Mouse (Mus musculus) lung, adult 2 months (tissue): ENCODE results near the gene Ogdh.

ENCODE experiments used
- CTCF ChIP-seq: fragments of 200-500 bp; IDR thresholded peaks from 2 replicates; pipeline ENCODE4 v1.5.1; 2011; ENCODE audit warnings: mild to moderate bottlenecking, low read length, control low read depth; ENCODE audit not compliant: insufficient read depth
- POLR2A ChIP-seq: fragments of 200-500 bp; IDR thresholded peaks from 2 replicates; pipeline ENCODE4 v1.6.1; 2011; ENCODE audit warnings: low read depth, mild to moderate bottlenecking, control low read depth, low read length, borderline replicate concordance; ENCODE audit errors: extremely low read depth

DNA sequence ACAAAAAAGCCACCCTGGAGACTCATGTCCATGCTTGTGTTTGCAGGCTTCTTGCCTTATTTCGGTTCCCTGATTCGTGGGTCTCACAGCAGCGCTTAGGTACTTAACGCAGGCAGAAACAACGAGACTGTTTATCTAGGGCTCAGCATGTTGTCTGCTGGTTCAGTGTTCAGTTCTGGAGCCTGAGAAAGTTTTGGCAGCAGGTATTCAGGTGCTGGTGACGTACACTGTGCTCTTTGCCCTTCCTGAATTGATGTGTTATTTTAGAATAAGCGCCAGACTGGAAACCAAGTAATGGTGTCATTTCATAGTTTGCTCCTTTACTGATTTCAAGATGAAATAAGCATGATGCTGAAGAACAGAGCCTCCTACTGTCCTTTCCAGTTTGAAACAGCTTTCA lies 42.0 kb downstream of the Ogdh start:
- TF ChIP-seq POLR2A, result no peak
- no peak for TF ChIP-seq CTCF
